Mouse (Mus musculus) CD4-positive helper T cell, adult 2 months (primary cell): ENCODE results near the gene Slc11a2.
"Not testable (repeated sequence)": the region's sequence is repeated elsewhere in the genome, so short reads cannot be mapped to it uniquely, and the experiment has no call there.

Source experiments
- DNase-seq: peaks from one replicate; pipeline ENCODE4 v3.0.0-alpha.2; 2012; ENCODE audit warnings: low read depth, missing footprints, low spot score

The Slc11a2 gene

GRCm38 (mm10) chr15:100352711-100353250, 72.1 kb downstream of the Slc11a2 start, which contains the start of the genes Methig1 and Mettl7a2:
Methig1 (plus strand) TSS chr15:100353149.
Mettl7a2 (plus strand) TSS chr15:100353200.
- no peak for DNase-seq

- no peak for DNase-seq
Observed at GRCm38 (mm10) chr15:100351501-100352060, 73.3 kb downstream of the Slc11a2 start.

- DNase-seq, result no peak
Observed at GRCm38 (mm10) chr15:100349496-100349895, 75.4 kb downstream of the Slc11a2 start.

- no peak for DNase-seq
Observed at GRCm38 (mm10) chr15:100346761-100347160, 78.1 kb downstream of the Slc11a2 start.

GRCm38 (mm10) chr15:100345484-100345883, 79.4 kb downstream of the Slc11a2 start:
- no peak for DNase-seq

- not testable (repeated sequence) for DNase-seq
Observed at GRCm38 (mm10) chr15:100341314-100341980, 83.4 kb downstream of the Slc11a2 start.
